Mouse (Mus musculus) heart, adult 8-10 months (tissue): Measurements from ENCODE around the gene Sirpa. TPM values are rescaled to one million over a fixed set of nuclear protein-coding genes. Genes with fewer than 3 reads are reported as not detected.
A peak's percentile ranks its signal among the peaks of the same experiment; 100 is the strongest.

Experiments
- DNase-seq: peaks from one replicate; pipeline ENCODE4 v3.0.0; 2022; ENCODE audit warnings: low spot score
- total RNA-seq, 4 experiments: library from RNA; stranded (reverse); gene quantifications; 2 replicates each; pipeline ENCODE4 v1.2.4; 2022

Gene Sirpa
- total RNA-seq, 4 experiments from 2014 or later = 28.9 to 35.2 (median 30.0) TPM

- DNase-seq = no peak
These were observed 10.4 kb upstream of the Sirpa start for GRCm38 (mm10) chr2:129582261-129582660.

GRCm38 (mm10) chr2:129584905-129585304 is 7.7 kb upstream of the Sirpa start:
- no peak for DNase-seq

- DNase-seq = no peak
These were observed 6.6 kb upstream of the Sirpa start for GRCm38 (mm10) chr2:129585904-129586514.

- no peak for DNase-seq
These were observed 5.4 kb upstream of the Sirpa start for GRCm38 (mm10) chr2:129587241-129587640.

GRCm38 (mm10) chr2:129587825-129588251 is 4.8 kb upstream of the Sirpa start:
- DNase-seq = no peak

GRCm38 (mm10) chr2:129591897-129592296 is 738 bp upstream of the Sirpa start:
- no peak for DNase-seq

GRCm38 (mm10) chr2:129593141-129593875 is 673 bp downstream of the Sirpa start:
- DNase-seq = peak; percentile 81

GRCm38 (mm10) chr2:129593876-129594421 is 1.3 kb downstream of the Sirpa start:
- no peak for DNase-seq

GRCm38 (mm10) chr2:129594569-129594968 is 1.9 kb downstream of the Sirpa start:
- no peak for DNase-seq

GRCm38 (mm10) chr2:129595206-129595605 is 2.6 kb downstream of the Sirpa start:
- DNase-seq = no peak

- DNase-seq = no peak
These were observed 3.1 kb downstream of the Sirpa start for GRCm38 (mm10) chr2:129595661-129596209.

GRCm38 (mm10) chr2:129596555-129597172 is 4.0 kb downstream of the Sirpa start:
- DNase-seq = no peak

- DNase-seq = no peak
These were observed 4.9 kb downstream of the Sirpa start for GRCm38 (mm10) chr2:129597581-129597980.

GRCm38 (mm10) chr2:129598094-129598493 is 5.5 kb downstream of the Sirpa start:
- DNase-seq = no peak

GRCm38 (mm10) chr2:129599231-129600084 is 6.8 kb downstream of the Sirpa start:
- no peak for DNase-seq

- DNase-seq = no peak
These were observed 8.5 kb downstream of the Sirpa start for GRCm38 (mm10) chr2:129601059-129601650.

GRCm38 (mm10) chr2:129601894-129602663 is 9.4 kb downstream of the Sirpa start:
- DNase-seq = no peak

- DNase-seq = no peak
These were observed 10.2 kb downstream of the Sirpa start for GRCm38 (mm10) chr2:129602856-129603255.

GRCm38 (mm10) chr2:129603536-129603935 is 10.9 kb downstream of the Sirpa start:
- no peak for DNase-seq

- DNase-seq = no peak
These were observed 11.4 kb downstream of the Sirpa start for GRCm38 (mm10) chr2:129604032-129604431.
